Mouse (Mus musculus) left cerebral cortex, postnatal 25 days (tissue): ENCODE data around the gene Carhsp1. TPM values are rescaled to one million over a fixed set of nuclear protein-coding genes. Genes with fewer than 3 reads are reported as not detected.
A peak's percentile ranks its signal among the peaks of the same experiment; 100 is the strongest.

ENCODE experiments used
- DNase-seq, 2 experiments: peaks; one replicate each; pipeline ENCODE4 v3.0.0; 2022; ENCODE audit warnings: low spot score in 2 of 2, mixed read lengths in 1 of 2
- intact Hi-C: fragments of 180-260 bp; cut with DNase I; formaldehyde crosslinking; loops from one replicate; pipeline ENCODE4 v1.15.1; 2025
- total RNA-seq, 2 experiments: library from RNA; stranded (reverse); gene quantifications; 2 replicates each; pipeline ENCODE4 v1.2.3; 2021

Carhsp1 gene
- total RNA-seq, 2 experiments from 2014 or later = 13.2 to 19.4 TPM

DNA sequence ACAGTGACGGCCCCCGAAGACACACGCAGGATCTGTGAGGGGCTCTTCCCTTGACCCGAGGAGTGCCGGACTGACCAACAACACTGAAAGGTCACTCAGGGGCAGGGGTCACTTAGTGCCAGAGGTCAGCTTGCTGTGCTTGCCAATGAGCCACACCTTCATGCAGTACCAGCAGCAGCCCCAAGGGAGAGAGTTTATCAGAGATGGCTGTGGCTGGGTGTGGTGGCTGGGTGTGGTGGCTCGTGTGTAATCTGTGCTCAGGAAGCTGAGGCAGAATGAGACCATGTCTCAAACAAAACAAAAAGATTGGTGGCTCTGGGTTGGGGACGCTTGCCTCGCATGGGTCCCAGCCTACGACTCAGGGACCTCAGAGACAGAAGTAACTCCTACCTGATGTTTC is 16.4 kb downstream of the Carhsp1 start:
- intact Hi-C loops = no loop called here
- DNase-seq = no peak

DNA sequence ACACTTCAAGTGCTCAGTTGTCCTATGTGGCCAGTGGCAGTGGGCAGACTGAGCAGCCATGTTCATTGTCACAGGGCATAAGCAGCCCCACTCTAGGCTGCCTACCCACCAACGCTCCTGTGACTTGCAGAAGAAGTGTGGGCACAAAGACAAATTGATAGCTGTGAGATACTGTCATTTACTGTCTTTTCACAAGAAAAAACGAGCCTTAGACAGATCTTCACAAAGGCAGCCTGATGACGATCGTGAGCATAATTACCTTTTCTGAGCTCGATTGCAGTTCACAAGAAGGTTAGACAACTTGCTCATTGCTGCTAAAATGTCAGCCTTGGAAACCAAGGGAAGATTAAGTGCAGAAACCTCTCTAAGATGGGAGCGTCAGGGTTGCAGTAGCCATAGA is 16.8 kb downstream of the Carhsp1 start:
- intact Hi-C loops = no loop called here
- DNase-seq = no peak

GRCm38 (mm10) chr16:8650007-8650406 is 21.9 kb downstream of the Carhsp1 start:
- intact Hi-C loops = no loop called here
- DNase-seq = no peak

DNA sequence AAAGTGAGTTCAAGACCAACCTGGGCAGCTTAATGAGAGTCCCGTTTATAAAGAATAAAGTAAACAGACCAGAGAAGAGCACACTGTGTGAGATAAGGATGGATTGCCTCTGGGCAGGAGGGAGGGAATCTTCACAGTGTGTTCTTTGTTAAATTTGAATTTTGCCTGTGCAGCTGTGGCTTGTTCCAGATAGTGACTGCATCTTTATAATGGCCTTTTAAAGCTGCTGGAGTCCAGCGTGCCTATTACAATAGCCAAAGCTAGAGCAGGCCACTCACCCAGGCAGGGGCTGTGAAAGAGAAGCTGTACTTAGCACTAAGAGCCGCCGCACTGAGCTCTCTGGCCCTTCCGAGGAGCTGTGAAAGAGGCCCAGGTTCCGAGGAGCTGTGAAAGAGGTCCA is 26.4 kb downstream of the Carhsp1 start:
- intact Hi-C loops = loop anchor here (2.0 kb wide), 1 partner anchor 29 kb away; no protein-coding TSS in a partner anchor

GRCm38 (mm10) chr16:8643855-8644254 is 28.1 kb downstream of the Carhsp1 start:
- peak; percentile 50 to 54 for DNase-seq
- intact Hi-C loops = loop anchor here (2.0 kb wide), 1 partner anchor 31 kb away; no protein-coding TSS in a partner anchor

More for the DNA sequence above, 26.4 kb downstream of the Carhsp1 start:
- no peak for DNase-seq

GRCm38 (mm10) chr16:8639466-8640191 is 32.3 kb downstream of the Carhsp1 start:
- intact Hi-C loops = loop anchor here (10.0 kb wide), 1 partner anchor 145 kb away; no protein-coding TSS in a partner anchor
- DNase-seq = no peak

DNA sequence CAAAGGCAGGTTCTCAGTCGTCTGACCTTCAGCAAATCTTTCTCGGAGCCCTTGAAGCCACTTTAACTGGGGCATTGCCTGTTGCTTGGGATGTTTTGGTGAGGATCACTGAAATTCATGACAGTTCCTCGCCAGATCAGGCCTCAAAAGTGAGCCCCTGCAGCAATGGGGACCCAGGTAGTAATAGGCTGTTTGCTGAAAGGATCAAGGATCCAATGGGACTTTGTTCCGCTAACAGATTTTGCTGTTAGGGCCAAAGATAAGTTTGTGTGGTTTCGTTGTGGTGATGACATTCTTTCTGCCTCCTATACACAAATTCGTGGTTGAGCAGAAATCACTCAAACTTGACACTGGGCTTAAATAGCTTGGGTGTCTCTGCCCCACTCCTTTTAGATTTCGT is 33.8 kb downstream of the Carhsp1 start:
- intact Hi-C loops = loop anchor here (10.0 kb wide), 1 partner anchor 143 kb away; no protein-coding TSS in a partner anchor
- DNase-seq = no peak

DNA sequence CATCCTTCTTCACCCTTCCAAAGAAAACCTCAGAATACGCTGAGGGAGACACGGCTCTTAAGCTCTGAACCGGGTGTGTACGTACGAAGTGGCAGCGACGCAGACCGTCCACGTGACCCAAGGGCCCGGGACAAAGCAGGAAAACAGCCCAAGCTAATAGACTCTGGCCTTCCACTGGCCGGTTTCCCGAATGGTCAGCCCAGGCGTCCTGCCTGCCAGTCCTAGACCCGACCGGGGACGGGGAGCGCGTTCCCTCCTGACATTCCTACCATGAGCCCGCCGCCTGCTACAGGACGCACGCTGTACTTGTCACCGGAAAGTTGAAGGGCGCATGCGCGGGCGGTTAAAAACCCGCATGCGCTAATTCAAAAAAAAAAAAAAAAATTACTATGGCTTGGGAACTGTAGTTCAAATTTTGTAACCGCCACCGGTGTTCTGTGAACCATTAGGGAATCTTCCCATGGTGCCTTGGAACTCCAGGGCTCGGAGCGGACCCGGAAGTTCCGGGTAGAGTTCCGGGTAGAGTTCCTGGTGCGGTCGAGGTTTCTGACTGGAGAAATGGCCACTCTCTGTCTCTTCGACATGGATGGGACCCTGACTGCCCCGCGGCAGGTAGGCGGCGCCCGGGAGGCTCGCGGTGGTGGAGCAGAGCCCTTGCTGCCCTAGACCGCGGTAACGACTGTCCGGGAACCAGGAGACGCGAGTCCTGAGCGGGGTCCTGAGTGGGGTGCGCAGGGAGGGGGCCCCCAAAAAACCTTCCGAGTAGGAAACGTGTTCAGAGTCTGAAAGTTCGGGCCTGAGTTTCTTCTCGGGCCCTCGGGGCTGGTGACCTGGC is 34.5 kb downstream of the Carhsp1 start, which contains the start of the genes Pmm2 and Tmem186:
TSS of gene Pmm2 (plus strand) at position 458 of the 835 bp plus-strand sequence.
TSS of gene Tmem186 (minus strand) at position 496 of the 835 bp plus-strand sequence.
- intact Hi-C loops = loop anchor here (10.0 kb wide), 1 partner anchor 143 kb away; no protein-coding TSS in a partner anchor
- DNase-seq = peak; percentile 87 to 96

- no peak for DNase-seq
- intact Hi-C loops = loop anchor here (10.0 kb wide), 1 partner anchor 142 kb away; no protein-coding TSS in a partner anchor
These were observed 35.1 kb downstream of the Carhsp1 start for GRCm38 (mm10) chr16:8636867-8637216.

DNA sequence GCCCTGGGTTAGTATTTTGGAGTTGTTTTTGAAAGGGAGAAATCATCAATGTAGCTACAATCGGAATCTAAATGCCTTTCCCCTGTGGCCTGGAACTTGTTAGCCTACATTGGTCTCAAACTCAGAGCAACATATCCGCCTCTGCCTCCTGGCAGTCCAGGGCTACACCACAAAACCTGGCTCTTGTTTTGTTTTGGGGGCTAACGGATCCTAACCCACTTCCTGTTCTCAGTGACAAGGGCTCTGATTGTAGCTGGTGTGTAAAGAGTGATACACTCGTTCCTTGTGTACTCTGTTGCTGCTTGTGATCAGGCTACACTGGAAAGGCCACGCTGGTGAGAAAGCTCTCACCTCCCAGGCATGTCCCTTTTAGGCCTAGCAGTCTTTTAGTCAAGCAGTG is 40.5 kb downstream of the Carhsp1 start:
- DNase-seq = no peak
- intact Hi-C loops = loop anchor here (10.0 kb wide), 1 partner anchor 137 kb away; no protein-coding TSS in a partner anchor

- intact Hi-C loops = loop anchor here (10.0 kb wide), 1 partner anchor 136 kb away; no protein-coding TSS in a partner anchor
- DNase-seq = no peak
These were observed 41.5 kb downstream of the Carhsp1 start for GRCm38 (mm10) chr16:8630419-8630818.

DNA sequence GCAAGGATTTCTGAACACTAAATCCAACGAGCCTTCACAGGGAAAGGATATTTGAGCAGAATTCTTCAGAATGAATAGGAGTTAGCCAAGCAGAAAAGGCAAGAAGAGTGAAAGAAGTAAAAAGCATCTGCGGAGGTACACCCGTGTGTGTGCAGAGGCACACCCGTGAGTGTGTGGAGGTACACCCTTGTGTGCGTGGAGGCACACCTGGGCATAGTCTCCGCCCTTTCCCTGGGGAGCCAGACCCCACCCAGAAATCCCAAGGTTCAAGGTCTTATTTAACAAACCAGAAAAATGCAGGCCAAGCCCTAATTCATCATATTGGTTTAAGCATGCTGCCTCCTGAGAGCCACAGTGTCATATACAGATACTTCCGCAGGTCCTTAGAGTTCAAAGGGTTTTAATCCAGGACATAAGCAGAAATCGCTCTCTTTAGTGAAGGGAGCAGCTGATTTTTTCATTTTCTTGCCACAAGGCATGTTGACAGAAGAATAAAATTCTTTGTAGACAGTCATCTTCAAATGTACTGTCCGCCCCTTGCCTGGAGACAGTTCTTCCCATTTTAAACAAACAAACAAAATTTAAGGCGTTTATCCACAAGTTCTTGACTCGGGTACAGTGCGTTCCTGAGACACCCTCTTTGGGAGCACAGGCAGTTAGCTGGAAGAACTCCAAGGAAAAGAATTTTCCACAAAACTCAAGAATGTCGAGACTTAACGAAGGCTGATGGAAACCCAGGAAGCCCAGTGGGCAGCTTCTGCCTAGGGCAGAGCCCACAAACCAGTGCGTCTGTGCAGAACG is 51.4 kb downstream of the Carhsp1 start:
- intact Hi-C loops = no loop called here
- DNase-seq = no peak

GRCm38 (mm10) chr16:8619659-8620314 is 52.2 kb downstream of the Carhsp1 start:
- intact Hi-C loops = no loop called here
- no peak for DNase-seq

- DNase-seq = no peak
- intact Hi-C loops = no loop called here
These were observed 58.5 kb downstream of the Carhsp1 start for GRCm38 (mm10) chr16:8613447-8613846.

- DNase-seq = no peak
- intact Hi-C loops = no loop called here
These were observed 58.9 kb downstream of the Carhsp1 start for GRCm38 (mm10) chr16:8613039-8613438.

DNA sequence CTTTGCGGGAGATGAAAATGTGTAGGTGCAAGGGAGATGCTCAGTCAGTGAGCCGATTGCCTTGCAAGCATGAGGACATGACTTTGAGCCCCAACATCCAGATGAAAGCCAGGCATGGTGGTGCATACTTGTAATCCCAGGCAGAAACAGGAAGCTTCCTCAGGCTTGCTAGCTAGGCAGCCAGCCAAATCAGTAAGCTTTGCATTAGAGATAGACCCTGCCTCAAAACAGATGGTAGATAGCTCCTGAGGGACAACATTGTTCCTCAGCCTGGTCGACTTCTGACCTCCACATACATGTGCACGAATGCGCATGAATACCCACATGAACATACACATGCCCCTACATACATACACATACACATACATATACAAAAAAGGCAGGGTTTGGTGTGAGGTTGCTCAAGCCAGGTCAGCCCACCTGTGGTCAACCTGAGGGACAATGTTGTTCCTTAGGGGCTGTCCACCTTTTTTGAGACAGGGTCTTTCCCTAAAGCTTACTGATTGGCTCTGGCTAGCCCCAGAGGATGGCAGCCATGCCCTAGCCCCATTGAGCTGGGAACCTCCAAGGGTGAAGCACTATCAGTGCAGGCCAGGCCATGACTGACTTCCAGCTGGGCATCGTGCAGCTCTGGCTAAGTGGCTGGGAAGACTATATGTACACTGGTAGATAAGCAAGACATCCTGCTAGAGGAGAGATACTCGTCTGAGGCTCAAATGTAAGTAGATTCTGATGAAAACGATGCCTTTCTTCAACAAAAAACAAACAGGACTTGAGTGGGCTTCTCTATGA is 59.5 kb downstream of the Carhsp1 start:
- DNase-seq = no peak
- intact Hi-C loops = no loop called here

DNA sequence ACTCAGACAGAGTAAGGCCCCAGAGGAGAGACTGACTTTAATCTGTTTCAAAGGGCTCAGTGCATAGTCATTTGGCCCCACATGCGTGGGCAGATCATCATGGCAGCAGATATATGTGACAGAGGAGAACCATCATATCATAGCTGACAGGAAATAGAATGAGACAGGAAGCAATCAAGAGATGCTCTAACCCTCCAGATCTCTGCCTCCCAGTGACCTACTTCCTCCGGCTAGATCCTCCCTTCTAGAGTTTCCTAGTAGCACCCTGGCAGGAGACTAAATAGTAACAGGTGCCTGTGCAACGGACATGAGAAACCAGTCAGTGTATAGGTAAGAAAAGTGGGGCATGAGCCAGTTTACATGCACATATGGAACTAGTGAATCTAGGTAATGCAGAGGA is 61.6 kb downstream of the Carhsp1 start:
- peak in 1 of 2 experiments; percentile 18 for DNase-seq
- intact Hi-C loops = no loop called here
